Mouse (Mus musculus) spleen, postnatal 4 days (tissue): ENCODE measurements around the gene Clec4b1.
"Not testable (repeated sequence)": the region's sequence is repeated elsewhere in the genome, so short reads cannot be mapped to it uniquely, and the experiment has no call there.

Source experiments
- DNase-seq, 2 experiments: peaks; one replicate each; pipeline ENCODE4 v3.0.0; 2022; ENCODE audit warnings: low spot score in 2 of 2

Clec4b1 gene

GRCm38 (mm10) chr6:123049742-123050372 lies at the start of gene Clec4b1:
Gene Clec4b1 (plus strand): TSS chr6:123049962.
- DNase-seq = no peak

GRCm38 (mm10) chr6:123004696-123005095 lies 45.1 kb upstream of the Clec4b1 start:
- not testable (repeated sequence) for DNase-seq

- DNase-seq = no peak
Observed at GRCm38 (mm10) chr6:123005591-123005990, 44.2 kb upstream of the Clec4b1 start.

GRCm38 (mm10) chr6:123095125-123095843 lies 45.5 kb downstream of the Clec4b1 start:
- no peak for DNase-seq

GRCm38 (mm10) chr6:123106128-123106527 lies 56.4 kb downstream of the Clec4b1 start, which contains the start of gene Clec4a2:
Gene Clec4a2 (plus strand): TSS chr6:123106428.
- not testable (repeated sequence) for DNase-seq
